Mouse (Mus musculus) kidney, postnatal 36 days (tissue): ENCODE results near the gene Fbxo41.
"Not testable (repeated sequence)": the region's sequence is repeated elsewhere in the genome, so short reads cannot be mapped to it uniquely, and the experiment has no call there.

Experiments used
- DNase-seq, 2 experiments: peaks; one replicate each; pipeline ENCODE4 v3.0.0; 2021 to 2022; ENCODE audit warnings: mixed read lengths in 2 of 2

Fbxo41 gene

DNA sequence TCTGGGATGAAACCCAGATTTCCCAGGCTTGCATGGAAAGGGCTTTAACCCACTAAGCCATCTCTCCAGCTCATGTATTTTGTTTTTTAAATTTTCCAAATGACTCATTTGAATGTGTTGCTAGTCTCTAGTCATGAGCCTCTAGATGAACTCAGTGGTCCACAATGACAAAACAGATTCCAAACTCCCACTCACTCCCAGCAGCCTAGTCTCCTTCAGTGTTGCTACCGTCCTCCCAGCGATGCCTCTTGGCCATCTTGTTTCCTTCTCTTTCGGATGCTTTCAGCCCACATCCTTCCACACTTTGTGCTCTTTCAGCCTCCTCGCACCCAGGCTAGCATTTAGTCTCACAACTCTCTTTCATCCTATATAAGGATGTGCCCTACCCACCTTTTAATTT, 12.5 kb downstream of the Fbxo41 start:
- no peak for DNase-seq

DNA sequence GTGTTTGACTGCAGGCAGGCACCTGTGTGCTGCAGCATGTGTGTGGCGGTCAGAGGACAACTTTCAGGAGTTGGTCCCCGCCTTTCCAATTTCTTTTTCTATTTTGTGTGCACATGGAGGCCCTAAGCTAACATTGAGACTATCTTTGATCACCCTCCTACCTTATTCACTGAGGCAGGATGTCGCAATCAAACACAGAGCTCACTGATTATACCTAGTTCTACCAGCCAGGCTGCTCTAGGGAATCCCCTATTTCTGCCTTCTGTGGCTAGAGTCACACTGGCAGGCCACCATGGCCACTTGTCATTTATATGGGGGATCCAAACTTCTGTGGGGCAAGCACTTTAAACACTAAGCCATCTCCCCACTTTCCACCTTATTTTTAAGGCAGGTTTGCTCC, 13.1 kb downstream of the Fbxo41 start:
- no peak for DNase-seq

DNA sequence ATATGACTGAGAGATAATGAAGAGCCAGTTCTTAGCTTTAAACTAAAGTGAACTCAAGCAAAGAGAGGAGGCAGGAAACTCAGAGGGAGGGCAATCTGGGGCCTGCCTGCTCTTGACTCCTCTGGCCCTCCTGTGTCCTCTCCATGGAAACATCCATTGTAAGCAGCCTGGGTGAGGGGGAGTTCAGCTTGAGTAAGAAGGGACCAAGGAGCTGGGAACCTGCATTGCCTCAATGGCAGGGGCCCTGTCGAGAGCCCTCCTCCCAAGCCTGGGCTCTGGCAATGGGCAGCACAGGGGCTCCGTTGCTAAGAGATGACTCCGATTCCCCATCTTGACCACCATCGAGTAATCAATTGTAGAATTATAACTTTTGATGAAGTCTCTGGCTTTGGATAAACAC, 14.3 kb downstream of the Fbxo41 start:
- no peak for DNase-seq

DNA sequence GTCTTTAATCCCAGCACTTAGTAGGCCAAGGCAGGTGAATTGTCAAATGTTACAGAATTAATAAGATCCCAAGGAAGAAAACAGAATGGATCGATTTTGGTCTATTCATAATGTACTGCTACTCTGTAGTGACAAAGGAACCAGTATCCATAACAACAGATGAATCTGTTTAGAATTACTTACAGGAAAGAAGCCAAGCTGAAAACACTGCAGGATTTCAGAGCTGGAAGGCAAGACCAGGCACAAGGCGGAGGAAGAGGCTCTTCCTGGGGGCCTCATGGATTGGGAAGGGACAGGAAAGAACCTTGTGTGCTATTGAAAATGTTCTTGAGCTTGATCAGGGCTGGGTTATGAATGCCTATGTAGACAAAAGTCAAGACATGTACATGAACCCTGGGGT, 17.1 kb downstream of the Fbxo41 start:
- no peak for DNase-seq

DNA sequence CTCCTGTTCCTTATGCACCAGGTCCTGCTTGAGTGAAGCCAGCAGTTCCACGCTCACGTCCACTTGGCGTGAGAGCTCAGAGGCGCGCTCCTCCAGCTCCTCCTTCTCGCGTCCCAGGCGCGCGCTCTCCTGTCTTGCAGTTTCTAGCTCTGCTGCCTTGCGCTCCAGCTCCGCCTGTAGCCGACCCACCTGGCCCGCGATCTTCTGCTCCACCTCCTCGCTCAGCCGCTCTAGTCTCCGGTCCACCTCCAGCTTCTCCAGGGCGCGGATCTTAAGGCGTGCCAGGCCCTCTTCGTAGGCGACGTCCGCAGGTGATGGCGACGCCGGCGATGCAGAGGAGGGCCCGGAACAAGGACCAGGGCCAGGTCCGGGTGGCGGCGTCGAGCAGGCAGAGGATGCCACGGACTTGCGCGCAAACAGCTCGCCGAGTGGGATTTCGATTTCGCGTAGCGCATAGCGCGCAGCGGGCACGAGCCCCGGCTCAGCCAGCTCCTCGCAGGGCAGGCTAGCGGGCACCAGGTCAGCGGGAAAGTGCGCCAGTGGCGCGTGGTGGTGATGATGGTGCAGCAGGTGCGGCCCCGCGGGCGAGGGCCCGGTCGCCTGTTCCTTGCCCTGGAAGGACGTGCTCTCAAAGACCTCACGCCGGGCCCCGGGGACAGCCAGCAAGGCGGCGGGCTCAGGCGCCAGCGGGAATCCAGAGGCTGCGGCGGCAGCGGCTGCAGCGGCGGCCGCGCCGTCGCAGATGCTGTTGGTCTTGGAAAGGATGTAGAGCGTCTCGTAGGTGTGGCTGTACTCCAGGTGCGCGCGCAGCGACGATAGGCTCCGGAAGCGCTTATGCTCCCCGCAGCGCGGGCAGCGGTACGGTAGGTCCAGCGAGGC, 18.7 kb downstream of the Fbxo41 start:
- no peak for DNase-seq

DNA sequence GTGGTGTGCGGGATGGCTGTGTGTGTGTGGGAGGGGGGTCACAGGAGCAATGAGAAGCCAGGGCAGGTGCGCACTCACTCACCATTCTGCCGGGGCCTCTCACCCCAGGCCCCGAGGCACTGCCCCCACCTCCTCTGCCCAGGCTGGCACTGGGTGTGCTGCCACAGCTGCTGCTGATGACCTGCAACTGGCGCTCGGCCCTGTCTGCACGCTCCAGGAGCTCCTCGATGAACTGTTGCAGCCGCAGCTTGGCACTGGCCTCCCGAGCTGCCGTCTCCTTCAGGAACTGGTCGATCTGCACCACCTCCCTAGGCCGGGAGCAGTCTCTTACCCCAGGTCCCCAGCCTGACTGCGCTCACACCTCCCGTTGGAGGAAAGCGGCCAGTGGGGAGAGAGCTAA, 22.1 kb downstream of the Fbxo41 start:
- peak in 1 of 2 experiments; percentile 40 for DNase-seq

DNA sequence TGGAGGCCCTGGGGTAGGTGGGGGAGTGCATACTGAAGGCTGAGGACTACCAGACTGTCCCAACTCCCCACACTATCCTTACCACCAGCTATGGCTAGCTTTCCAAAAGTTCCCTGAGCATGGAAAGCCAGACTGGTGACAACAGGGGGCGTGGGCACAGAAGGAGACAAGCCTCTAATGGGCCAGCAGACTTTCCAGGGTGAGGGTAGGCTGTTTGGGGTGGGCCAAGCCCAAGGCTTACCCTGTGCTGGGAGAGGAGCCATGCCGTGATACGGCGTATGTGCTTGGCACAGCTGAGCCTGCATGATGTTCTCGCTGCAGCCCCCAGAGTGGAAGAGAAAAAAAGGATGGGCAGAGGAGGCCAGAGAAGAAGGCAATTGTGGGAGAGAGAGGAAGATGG, 22.8 kb downstream of the Fbxo41 start:
- no peak for DNase-seq

DNA sequence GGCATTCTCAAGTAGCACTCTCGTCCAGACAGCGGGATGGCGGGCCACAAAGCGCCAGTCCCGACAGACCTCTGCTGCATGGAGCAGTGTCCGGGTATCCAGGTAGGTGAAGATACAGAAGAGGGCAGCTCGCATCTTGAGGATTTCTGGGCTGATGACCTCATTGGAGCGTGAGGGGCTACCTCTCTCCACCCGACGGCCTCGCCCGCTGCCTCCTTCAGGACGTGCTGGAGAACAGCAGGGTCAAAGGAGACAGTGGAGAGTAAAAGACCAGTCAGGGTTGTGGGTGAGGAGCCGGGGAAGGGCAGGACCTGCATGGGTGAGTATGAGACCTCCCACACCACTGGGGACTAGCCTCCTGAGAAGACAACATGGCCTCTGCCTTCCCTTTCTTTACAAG, 24.4 kb downstream of the Fbxo41 start:
- DNase-seq, result no peak

DNA sequence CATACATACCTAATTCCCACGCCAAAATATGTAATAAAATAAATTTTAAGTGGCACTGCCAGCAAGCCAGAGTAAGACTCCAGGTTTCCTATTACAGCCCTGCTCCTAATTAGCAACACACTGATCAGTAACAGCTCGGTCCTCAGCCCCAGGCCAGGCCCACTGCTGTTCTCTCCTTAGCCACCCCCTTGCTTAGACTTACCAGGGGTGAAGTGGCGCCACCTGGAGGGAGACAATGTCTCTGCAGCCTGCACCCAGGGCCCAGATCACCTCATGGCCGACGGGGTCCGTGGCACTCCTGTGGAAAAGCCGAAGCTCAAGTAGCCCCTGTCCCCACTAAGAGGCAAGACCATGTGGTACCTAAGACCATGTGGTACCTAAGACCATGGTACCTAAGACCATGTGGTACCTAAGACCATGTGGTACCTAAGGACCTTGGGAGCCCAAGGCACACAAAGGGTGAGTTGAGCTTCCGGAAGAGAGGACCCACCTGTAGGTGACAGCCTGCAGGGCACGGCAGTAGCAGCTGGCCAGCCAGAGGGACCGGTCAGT, 25.4 kb downstream of the Fbxo41 start:
- DNase-seq, result peak in 1 of 2 experiments; percentile 49

DNA sequence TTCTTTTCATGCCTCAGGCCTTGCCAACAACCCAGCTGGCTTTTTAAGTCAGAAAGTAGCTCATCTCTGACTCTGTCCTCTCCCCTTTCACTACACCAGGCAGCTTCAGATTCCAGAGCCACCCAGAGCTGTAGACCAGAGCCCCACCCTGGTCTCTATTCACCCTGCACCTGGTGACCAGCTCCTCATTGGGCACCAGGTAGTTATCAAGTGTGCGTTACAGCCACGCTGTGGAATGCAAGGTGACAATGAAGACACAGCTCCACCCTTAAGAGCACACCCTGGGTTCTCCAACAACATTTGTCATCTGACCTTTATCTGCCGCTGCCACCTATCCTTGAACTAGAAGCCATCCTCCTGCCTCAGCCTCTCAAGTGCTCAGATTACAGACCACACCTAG, 27.2 kb downstream of the Fbxo41 start:
- DNase-seq, result no peak

DNA sequence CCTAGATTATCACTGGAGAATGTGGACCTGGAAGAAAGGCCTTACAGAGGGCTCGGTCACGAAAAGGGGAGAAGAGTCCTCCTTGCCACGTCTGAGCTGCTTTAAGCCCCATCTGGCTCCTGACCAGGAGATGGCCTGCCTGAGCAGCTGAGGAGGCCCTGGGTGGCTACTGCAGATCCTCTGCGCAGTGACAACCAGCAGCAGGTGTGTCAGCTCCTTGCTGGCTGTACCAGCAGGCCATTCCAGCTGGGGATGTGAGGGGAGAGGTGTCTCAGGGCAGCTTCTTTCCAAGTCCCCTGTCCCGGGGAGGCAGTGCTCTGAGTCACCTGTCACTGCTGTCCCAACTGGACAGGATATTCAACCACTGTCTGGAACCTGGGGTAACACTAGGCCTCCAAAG, 30.3 kb downstream of the Fbxo41 start:
- DNase-seq, result no peak

DNA sequence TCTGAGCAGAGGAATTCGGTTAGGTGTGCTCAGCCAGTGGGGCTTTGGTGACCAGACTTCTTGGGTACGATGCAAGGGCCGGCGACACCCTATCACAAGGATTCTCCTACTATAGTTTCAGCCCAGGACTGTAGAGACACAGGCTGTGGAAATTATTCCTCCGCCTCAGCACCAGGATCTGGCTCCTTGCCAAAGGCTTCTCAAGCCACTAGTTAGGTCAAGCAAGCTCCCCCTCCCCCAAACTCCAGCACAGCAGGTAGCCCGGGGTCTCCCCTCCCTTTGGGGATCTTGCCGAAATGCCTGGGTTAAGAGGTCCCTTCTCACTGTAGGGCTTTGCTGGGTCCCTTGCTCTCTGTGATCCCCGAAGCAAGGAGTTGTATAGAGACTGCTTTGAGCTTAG, 30.8 kb downstream of the Fbxo41 start:
- no peak for DNase-seq

DNA sequence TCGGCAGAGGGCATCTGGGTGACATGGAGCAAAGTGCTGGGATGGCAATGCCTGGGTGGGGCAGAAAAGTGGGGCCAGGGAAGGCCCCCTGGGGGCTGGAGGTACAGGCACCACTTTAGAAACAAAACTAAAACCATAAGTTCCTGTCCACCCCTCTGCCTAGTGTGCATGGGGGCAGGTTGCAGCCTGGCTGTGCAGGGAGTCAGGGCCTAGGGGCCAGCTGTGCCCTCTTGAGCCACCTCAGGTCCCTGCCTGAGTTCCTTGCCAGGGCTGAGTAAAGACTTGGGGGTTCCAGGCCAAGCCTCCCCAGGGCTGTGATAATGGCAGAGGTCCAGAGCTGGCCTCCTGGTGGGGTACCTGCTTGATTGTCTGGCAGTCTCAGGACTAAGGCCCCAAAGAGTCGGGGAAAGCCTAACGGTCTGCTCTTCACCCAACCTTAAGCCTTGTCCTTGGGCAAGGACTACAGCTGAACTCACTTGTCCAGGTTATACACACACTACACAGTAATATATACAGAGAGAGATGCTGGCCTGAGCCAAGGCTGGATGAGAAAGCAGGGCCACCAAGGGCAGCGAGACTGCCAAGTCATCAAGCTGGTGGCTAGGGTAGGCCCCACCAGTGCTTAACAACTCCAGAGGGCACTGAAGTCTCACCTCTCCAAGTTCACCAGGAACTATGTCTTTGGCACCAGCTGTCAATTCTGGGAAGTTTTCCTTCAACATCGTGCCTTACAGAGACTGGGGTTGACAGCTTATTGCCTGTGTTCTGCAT, 32.9 kb downstream of the Fbxo41 start:
- no peak for DNase-seq

DNA sequence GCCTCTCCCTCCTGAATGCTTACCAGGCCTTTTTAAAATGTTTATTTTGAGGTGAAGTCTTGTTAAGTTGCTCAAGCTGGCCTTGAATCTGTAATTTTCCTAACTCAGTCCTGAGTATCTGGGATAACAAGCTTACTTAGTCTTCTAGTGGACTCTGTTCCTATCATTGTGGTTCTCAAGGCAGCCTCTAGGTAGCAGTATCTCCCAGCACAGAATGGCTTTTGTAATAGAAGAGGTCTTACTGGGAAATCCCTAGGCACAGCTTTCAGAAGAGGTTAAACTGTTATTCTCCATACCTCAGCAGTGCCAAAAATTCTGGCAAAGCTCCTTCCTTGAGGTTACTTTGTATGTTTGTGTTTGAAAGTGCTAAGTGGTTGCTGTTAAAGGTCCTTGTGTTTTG, 37.4 kb downstream of the Fbxo41 start:
- no peak for DNase-seq

DNA sequence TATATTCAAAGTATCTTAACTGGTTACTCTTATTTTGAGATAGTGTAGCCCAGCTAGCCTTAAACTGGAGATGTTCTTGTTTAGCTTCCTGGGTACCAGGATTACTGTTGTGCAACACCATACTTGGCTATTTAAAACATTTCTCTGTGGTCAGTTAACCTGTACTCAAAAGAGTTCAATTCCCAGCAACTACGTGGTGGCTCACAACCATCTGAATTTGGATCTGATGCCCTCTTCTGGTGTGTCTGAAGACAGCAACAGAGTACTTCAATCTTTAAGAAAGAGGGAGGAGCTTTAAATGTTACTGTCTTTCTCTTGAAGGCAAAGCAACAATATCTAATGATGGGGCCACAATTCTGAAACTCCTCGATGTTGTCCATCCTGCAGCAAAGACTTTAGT, 43.2 kb downstream of the Fbxo41 start:
- DNase-seq, result no peak

DNA sequence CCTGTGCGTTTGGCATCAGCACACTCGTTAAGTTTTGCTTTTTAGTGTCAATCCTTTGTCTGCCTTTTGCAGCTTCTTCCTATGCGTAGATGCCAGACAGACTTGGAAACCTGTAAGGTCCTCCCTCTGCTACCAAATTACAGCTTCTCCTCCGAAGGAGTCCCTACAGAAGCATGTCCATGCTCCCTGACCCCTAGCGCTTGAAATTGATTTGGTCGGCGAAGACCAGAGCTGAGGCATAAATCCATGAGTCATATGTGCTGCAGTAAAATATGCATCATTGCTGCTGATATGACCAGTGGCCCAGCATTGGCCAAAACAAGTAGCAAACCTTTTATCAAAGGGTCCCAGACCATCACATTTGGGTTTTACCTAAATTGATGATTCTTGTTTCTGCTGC, 50.0 kb downstream of the Fbxo41 start:
- DNase-seq, result no peak

DNA sequence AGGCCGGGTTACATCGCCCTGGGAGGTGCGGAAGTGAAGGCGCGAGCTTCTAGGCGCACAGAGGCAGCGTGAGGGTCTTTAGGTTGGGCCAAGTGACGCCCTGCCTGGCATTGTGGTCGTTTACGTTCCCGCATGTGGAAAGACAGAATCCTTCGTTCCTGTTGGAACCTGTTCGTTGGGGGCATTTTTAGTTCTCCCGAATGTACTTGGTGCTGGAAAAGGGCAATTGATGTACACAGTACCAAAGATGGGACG, 50.5 kb downstream of the Fbxo41 start:
- DNase-seq, result no peak

DNA sequence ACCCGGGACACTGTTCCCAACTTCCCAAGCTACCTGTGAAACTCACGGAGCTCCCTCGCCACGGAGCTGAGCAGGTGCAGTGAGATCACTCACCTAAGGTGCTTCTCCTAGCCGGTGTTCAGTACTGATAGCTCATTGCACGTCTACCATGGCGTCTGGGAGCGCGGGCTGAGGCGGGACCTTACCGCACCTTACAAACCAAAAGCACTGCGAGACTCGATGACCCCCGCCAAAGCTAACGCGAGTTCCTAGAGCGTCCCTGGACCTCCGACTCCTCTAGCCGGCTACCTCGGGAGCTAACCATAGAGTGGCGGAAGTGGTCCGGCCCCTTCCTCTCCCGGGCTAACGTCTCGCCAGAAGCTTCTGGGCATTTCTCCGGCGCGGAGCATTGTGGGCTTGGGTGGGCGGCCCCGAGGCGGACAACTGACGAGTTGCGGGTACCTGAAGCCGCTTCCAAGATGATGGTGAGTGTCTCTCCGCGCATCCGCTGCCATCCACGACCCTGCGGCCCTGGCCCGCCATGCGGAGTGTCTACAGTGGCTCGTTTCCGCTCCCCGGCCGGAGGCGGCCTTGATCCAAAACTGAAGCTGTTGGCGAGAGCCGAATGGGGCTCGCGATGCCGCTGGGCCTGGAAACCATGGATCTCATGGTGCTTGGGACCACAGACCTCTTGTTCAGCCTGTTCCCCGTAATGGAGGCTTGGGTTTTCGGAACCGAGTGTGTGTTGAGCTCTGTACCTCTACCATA, 51.0 kb downstream of the Fbxo41 start, which contains the start of gene Pradc1:
Gene Pradc1 (minus strand): TSS at position 307 of the 747 bp plus-strand sequence.
- DNase-seq, result peak; percentile 98 to 99

DNA sequence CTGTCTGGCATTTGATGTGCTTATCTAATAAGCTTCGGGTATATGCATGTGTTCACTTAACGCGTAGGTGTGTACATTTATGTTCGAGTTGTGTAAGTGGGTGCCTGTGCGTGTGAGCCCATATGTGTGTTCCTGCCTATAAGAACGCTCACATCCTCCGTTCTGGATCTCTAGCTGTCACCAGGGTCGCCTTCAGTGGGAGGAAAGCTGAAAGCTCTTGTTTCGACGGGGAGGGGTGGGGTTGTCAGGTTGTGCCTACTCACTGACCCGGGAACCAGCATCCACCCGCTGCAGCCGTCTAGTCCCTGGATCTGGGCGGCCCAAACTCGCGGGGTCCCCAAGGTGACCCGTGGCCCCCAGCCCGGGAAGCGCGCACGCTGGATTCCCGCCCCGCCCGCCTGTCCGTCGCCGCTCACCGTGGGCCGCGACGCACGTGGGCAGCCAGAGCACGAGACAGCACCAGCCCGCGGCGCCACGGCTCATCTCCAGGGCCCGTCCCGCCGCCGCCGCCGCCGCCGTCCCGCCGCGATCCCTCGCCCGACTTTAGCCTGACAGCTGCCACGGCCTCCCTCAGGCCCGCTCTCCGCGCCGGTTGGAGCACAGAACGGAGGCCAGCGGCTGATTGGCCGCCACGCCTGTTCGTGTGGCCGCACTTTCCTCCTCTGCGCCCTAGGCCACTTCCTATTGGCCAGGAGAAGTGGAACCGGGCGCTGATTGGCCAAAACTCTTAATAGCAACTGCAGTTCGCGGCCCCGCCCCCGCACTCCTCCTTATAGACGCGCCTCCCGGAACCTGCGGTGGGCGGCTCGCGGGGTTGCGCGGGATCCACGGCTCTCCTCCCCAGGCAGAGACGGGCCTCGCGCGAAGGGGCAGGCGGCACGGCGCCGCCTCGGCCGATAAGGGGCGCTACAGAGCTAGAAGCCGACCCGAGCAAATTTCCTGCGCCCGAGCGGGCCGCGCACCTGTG, 51.8 kb downstream of the Fbxo41 start, which contains the start of gene Cct7:
Gene Cct7 (plus strand): TSS at position 818 of the 967 bp plus-strand sequence.
- DNase-seq, result peak; percentile 99 to 100

DNA sequence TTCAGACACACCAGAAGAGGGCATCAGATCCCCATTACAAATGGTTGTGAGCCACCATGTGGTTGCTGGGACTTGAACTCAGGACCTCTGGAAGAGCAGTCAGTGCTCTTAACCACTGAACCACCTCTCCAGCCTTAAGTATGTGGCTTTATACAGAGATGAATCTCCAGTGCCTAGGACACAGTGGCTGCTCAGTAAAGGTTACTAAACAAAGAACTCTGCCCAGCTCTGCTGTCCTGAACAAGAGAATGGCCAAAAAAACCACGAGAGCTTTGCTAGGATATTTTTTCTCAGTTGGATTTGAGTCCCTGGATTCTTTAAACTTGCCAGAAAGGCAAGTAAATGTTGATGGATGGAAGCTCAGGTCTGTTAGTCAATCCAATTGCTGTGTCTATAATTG, 52.7 kb downstream of the Fbxo41 start:
- DNase-seq, result not testable (repeated sequence)

DNA sequence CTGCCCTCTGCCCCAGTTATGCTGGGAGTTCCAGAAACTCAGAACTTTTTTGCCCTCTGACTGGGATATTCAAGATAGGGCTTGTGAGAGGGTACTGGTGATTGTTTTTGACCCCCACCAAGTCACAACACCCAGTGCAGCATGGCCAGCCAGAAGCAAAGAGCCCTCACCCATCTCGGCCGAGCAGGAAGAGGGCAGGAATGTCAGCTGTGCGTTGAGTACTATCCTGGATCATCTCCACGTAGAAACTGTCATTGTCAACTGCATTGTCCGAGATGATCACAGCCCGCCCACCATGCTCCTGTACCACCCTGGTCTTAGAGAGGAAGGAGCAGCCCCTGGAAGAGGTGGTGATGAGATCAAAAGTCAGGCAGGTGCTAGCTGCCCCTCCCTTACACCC, 55.4 kb downstream of the Fbxo41 start:
- DNase-seq, result no peak

DNA sequence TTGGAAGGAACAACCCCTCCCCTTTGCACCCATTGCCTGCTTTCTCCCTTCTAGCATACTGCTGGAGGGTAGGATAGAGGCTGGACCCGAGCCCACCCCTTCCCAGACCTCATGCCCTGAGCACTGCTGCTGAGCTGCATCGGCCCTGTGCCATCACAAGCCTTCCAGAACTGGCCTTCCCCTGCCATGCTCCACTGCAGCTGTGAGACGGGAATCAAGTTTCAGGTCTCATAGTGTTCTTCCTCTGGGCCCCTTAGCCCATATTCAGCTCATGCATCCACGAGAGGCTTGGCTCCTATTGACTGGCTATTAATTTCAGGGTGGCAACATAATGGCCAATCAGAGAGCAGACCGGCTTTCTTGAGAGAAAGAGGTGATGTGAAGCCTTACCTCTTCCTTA, 57.5 kb downstream of the Fbxo41 start:
- no peak for DNase-seq
